Mouse (Mus musculus) lung, postnatal 0 days (tissue): ENCODE results near the gene Ccdc137.

Experiments used
- CTCF ChIP-seq: IDR thresholded peaks from 2 replicates; pipeline ENCODE4 v1.5.1; 2016; ENCODE audit warnings: antibody characterized with exemption, mild to moderate bottlenecking
- EP300 ChIP-seq: IDR thresholded peaks from 2 replicates; pipeline ENCODE4 v1.6.1; 2016; ENCODE audit warnings: antibody characterized with exemption, mild to moderate bottlenecking, control low read depth

- TF ChIP-seq CTCF (no peak), EP300 (no peak)
Measured at GRCm38 (mm10) chr11:120509940-120510339, 52.0 kb downstream of the Ccdc137 start.
